Mouse (Mus musculus) C2C12 (cell line): ENCODE results near the gene Vmn1r85. TPM values are rescaled to one million over a fixed set of nuclear protein-coding genes. Genes with fewer than 3 reads are reported as not detected.

Experiments
- H3K27me3 ChIP-seq: one replicate; pipeline ENCODE4 v1.6.1; 2011; ENCODE audit not compliant: control insufficient read depth, insufficient read depth, insufficient read length
- H3K36me3 ChIP-seq: one replicate; pipeline ENCODE4 v1.6.1; 2011; ENCODE audit not compliant: control insufficient read depth, insufficient read depth
- H3K4me3 ChIP-seq: one replicate; pipeline ENCODE4 v1.5.1; 2011; ENCODE audit warnings: mild to moderate bottlenecking, control low read depth; ENCODE audit not compliant: poor library complexity, insufficient read depth, severe bottlenecking
- H3K79me2 ChIP-seq: one replicate; pipeline ENCODE4 v1.6.1; 2011; ENCODE audit not compliant: control insufficient read depth, insufficient read depth
- H3K79me3 ChIP-seq: one replicate; pipeline ENCODE4 v1.6.1; 2011; ENCODE audit warnings: low read depth, control low read depth
- H3ac ChIP-seq: one replicate; pipeline ENCODE3; 2011; ENCODE audit warnings: low read depth; ENCODE audit not compliant: control insufficient read depth, insufficient read length
- CEBPB ChIP-seq: IDR thresholded peaks from one replicate; pipeline ENCODE4 v1.6.1; 2011; ENCODE audit warnings: low read depth, mild to moderate bottlenecking, control low read depth, moderate library complexity
- CTCF ChIP-seq: IDR thresholded peaks from one replicate; pipeline ENCODE4 v1.5.1; 2011; ENCODE audit not compliant: control insufficient read depth, insufficient read depth, insufficient read length
- FOSL1 ChIP-seq: IDR thresholded peaks from one replicate; pipeline ENCODE4 v1.8.0; 2011; ENCODE audit warnings: mild to moderate bottlenecking, low read length; ENCODE audit not compliant: poor library complexity, insufficient read depth, severe bottlenecking
- MAX ChIP-seq: IDR thresholded peaks from one replicate; pipeline ENCODE4 v1.6.1; 2011; ENCODE audit warnings: mild to moderate bottlenecking, control low read depth
- MYOD1 ChIP-seq: IDR thresholded peaks from one replicate; pipeline ENCODE4 v1.6.1; 2011; ENCODE audit warnings: low read depth; ENCODE audit not compliant: control insufficient read depth, insufficient read length
- MYOG ChIP-seq: IDR thresholded peaks from one replicate; pipeline ENCODE4 v1.6.1; 2011; ENCODE audit not compliant: control insufficient read depth, insufficient read length; ENCODE audit errors: extremely low read depth
- USF1 ChIP-seq: IDR thresholded peaks from one replicate; pipeline ENCODE4 v1.6.1; 2011; ENCODE audit warnings: low read depth, mild to moderate bottlenecking, control low read depth, moderate library complexity
- polyA plus RNA-seq: library from polyadenylated mRNA; unstranded; fragments of >200 nt; fragmentation: generic; extraction: Trizol; gene quantifications from one replicate; pipeline ENCODE4 v1.2.1, GENCODE M21; 2012; ENCODE audit warnings: missing spikeins

The Vmn1r85 gene
- polyA plus RNA-seq, 1 experiment = not detected

DNA sequence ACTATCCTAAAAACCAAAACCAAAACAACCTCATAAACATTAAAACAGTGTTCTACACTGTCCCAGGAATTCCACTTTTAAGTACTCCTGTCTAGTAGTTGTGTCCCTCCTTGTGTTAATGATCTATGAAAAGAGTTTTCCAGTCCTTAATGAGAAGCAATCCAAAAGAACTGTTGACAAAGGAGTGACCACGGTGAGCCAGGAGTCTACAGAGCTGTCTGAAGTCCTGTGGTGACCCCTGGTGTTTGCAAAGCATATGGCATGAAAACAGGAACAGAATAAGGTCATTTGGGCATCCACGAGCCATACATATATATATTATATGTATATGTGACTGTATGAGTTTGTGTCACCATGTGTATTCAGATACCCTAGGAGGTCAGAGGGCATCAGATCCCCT is 48.9 kb downstream of the Vmn1r85 start:
- Histone ChIP-seq H3K79me2 (no peaks in the 10 kb centered on the region), H3K36me3 (no peaks in the 10 kb centered on the region), H3K27me3 (no peaks in the 10 kb centered on the region), H3K4me3 (no peak overlapping the region), H3ac (no peak overlapping the region), H3K79me3 (no peaks in the 10 kb centered on the region)
- TF ChIP-seq MYOG = no peak
- peak; percentile 45 for TF ChIP-seq CTCF

DNA sequence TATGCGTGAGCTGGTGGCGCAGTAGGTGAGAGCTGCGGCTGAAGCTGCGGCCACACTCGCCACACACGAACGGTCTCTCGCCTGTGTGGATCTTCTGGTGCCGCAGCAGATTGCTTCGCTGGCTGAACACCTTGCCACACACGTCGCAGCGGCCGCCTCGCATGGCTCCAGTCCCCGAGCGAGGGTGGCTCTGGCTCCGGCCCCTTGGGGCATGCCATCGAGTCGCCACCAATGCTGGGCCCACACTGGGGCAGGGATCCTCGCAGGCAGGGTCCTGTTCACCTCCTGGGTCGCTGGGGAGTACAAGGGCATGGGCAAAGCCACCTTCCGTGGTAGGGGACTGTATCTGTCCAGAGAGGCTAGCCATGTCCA is 50.7 kb downstream of the Vmn1r85 start:
- Histone ChIP-seq H3K36me3 (no peaks in the 10 kb centered on the region), H3ac (no peak overlapping the region), H3K79me2 (peaks cover 4% of the 10 kb centered on the region), H3K79me3 (no peaks in the 10 kb centered on the region), H3K27me3 (no peaks in the 10 kb centered on the region), H3K4me3 (no peak overlapping the region)
- TF ChIP-seq CEBPB = no peak

DNA sequence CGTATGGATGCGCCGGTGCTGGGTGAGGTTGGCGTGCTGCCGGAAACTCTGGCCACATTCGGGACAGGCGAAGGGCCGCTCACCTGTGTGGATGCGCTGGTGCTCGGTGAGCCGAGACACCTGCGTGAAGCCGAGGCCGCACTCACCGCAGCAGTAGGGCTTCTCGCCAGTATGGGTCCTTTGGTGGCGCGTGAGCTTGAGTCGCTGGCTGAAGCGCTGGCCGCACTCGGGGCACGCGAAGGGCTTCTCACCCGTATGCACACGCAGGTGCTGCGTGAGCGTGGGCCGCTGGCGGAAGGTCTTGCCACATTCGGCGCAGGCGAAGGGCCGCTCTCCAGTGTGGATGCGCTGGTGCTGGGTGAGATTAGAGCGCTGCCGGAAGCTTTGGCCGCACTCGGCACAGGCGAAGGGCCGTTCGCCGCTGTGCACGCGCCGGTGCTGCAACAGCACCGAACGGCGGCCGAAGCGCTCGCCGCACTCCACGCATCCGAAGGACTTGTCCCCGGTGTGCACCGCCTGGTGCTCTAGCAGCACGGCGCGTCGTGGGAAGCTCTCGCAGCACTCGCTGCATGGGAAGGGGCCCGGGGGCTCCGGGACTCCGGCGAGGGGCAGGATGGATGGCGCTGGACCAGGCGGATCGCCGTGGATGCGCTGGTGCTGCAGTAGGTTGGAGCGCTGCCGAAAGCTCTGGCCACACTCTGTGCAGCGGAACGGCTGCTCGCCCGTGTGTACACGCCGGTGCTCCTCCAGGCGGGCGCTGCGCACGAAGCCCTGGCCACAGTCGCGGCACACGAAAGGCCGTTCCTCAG is 51.3 kb downstream of the Vmn1r85 start:
- Histone ChIP-seq H3ac (no peak overlapping the region), H3K79me3 (no peaks in the 10 kb centered on the region), H3K79me2 (peaks cover 10% of the 10 kb centered on the region), H3K27me3 (no peaks in the 10 kb centered on the region), H3K36me3 (no peaks in the 10 kb centered on the region), H3K4me3 (no peak overlapping the region)
- TF ChIP-seq USF1 = no peak
- no peak for TF ChIP-seq FOSL1
- TF ChIP-seq CEBPB = no peak
- no peak for TF ChIP-seq CTCF

DNA sequence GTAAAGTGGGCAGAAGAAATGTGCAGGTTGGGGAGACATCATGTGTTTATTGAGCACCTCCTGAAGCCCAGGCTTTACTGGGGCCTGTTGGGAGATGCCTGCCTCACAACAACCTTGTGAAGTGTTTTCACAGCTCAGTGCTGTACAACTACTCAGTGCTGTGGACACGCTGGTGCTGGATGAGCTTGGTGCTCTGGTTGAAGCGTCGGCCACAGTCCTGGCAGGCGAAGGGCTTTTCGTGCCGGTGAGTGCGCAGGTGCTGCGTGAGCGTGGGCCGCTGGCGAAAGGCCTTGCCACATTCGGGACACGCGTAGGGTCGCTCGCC is 51.9 kb downstream of the Vmn1r85 start:
- Histone ChIP-seq H3K79me3 (no peaks in the 10 kb centered on the region), H3K4me3 (no peak overlapping the region), H3ac (no peak overlapping the region), H3K79me2 (peaks cover 10% of the 10 kb centered on the region), H3K27me3 (no peaks in the 10 kb centered on the region), H3K36me3 (no peaks in the 10 kb centered on the region)
- TF ChIP-seq CEBPB (no peak), FOSL1 (no peak), MYOD1 (no peak), CTCF (no peak), MYOG (no peak), MAX (no peak), USF1 (no peak)

DNA sequence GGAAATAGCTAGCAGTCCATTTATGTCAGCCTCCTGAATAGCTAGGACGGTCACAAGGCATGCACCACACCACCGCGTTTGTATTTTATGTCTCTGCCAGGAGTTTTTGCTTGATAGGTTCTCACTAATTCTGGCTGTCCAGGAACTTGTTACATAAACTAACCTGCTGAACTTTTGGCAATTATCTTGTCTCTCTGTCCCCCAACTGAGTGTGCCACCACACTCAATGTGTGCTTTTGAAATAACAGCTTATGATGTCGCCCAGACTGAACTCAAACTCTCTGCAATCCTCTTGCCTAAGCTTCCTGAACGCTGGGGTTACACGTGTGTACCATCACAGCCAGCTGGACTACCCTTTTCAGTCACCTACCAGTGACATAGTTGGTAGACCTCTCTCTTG is 52.5 kb downstream of the Vmn1r85 start:
- no peaks in the 10 kb centered on the region for H3K27me3 ChIP-seq
- no peak overlapping the region for H3K4me3 ChIP-seq

DNA sequence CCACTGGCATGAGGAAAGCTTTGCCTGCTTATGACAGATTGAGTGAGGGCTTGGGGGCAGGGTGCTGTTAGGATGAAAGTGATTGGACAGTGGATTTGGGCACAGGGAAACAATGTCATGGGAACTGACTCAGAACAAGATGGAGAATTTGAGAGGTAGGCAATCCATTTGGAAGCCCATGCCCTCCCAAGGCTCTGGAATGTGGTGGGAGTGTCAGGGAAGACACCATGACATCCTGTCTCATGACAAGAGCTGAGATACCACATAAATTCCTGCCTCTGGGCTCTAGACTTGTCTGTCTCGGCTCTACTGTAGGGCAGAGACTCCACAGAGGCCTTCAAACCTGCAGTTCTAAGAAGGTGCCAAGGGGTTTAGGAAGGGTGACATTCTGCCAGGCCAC is 53.7 kb downstream of the Vmn1r85 start:
- Histone ChIP-seq H3K4me3 (no peak overlapping the region), H3K27me3 (no peaks in the 10 kb centered on the region), H3K36me3 (peaks cover 3% of the 10 kb centered on the region), H3K79me3 (peaks cover 12% of the 10 kb centered on the region), H3K79me2 (peaks cover 23% of the 10 kb centered on the region), H3ac (no peak overlapping the region)
- TF ChIP-seq USF1 = no peak
- no peak for TF ChIP-seq MAX
- no peak for TF ChIP-seq FOSL1
- no peak for TF ChIP-seq MYOG
- no peak for TF ChIP-seq CEBPB
- no peak for TF ChIP-seq MYOD1
- TF ChIP-seq CTCF = no peak

More for the DNA sequence above, 52.5 kb downstream of the Vmn1r85 start:
- Histone ChIP-seq H3ac (no peak overlapping the region), H3K36me3 (no peaks in the 10 kb centered on the region), H3K79me3 (no peaks in the 10 kb centered on the region), H3K79me2 (peaks cover 11% of the 10 kb centered on the region)
- TF ChIP-seq MYOG (no peak), CEBPB (no peak), MAX (no peak), USF1 (no peak), CTCF (no peak), MYOD1 (no peak), FOSL1 (no peak)
